Mouse (Mus musculus): Measurements from ENCODE around the gene Gp1bb. TPM values are rescaled to one million over a fixed set of nuclear protein-coding genes. Genes with fewer than 3 reads are reported as not detected.
A peak's percentile ranks its signal among the peaks of the same experiment; 100 is the strongest.

The Gp1bb gene
- polyA plus RNA-seq, 1 experiment from 2014 or later = 3.8 TPM

- DNase-seq = no peak
- Histone ChIP-seq H3K4me1 (ENCODE audit: insufficient read depth) (peaks cover 6% of the 10 kb centered on the region; the same call in 1 of the 2 replicates), H3K4me2 (no peak overlapping the region), H3K9me3 (ENCODE audit: low read depth, low read length) (no peaks in the 10 kb centered on the region), H3K4me3 (ENCODE audit: low read depth, low read length) (no peak overlapping the region), H3K27ac (ENCODE audit: low read depth) (no peak overlapping the region), H3K27me3 (ENCODE audit: insufficient read depth, low read length) (peaks cover 47% of the 10 kb centered on the region), H3K9ac (no peak overlapping the region), H3K36me3 (ENCODE audit: insufficient read depth) (peaks cover 12% of the 10 kb centered on the region; the same call in 1 of the 2 replicates)
- no peak for ATAC-seq (ENCODE audit: insufficient read depth)
- no peak for TF ChIP-seq CTCF (IDR thresholded peaks at IDR 0.05; ENCODE audit: low read depth)
- 59% methylated on average over 2 of the region's 2 CpGs for WGBS
Observed at GRCm38 (mm10) chr16:18618297-18618696, 3.9 kb downstream of the Gp1bb start.

- H3K4me1 ChIP-seq (ENCODE audit: insufficient read depth) = peaks cover 6% of the 10 kb centered on the region; the same call in 1 of the 2 replicates
- H3K4me3 ChIP-seq (ENCODE audit: low read depth, low read length) = no peak overlapping the region
- no peak overlapping the region for H3K9ac ChIP-seq
- peak overlapping the region; percentile 59 for H3K4me2 ChIP-seq
- peaks cover 4% of the 10 kb centered on the region; the same call in 1 of the 2 replicates for H3K36me3 ChIP-seq (ENCODE audit: insufficient read depth)
- under 1% methylated on average over 27 of the region's 27 CpGs for WGBS
- peak; percentile 97 for DNase-seq
- ATAC-seq (ENCODE audit: insufficient read depth) = peak; percentile 58
- H3K9me3 ChIP-seq (ENCODE audit: low read depth, low read length) = no peaks in the 10 kb centered on the region
- no peak overlapping the region for H3K27ac ChIP-seq (ENCODE audit: low read depth)
- peaks cover 39% of the 10 kb centered on the region for H3K27me3 ChIP-seq (ENCODE audit: insufficient read depth, low read length)
- TF ChIP-seq CTCF (IDR thresholded peaks at IDR 0.05; ENCODE audit: low read depth) = peak; percentile 97
Observed at GRCm38 (mm10) chr16:18617370-18618065, 4.7 kb downstream of the Gp1bb start.

- H3K36me3 ChIP-seq (ENCODE audit: insufficient read depth) = no peaks in the 10 kb centered on the region
- no peak overlapping the region for H3K9ac ChIP-seq
- 65% methylated on average over 3 of the region's 3 CpGs for WGBS
- peaks cover 19% of the 10 kb centered on the region for H3K4me1 ChIP-seq (ENCODE audit: insufficient read depth)
- no peak for ATAC-seq (ENCODE audit: insufficient read depth)
- H3K4me2 ChIP-seq = no peak overlapping the region
- TF ChIP-seq CTCF (IDR thresholded peaks at IDR 0.05; ENCODE audit: low read depth) = no peak
- H3K27me3 ChIP-seq (ENCODE audit: insufficient read depth, low read length) = 0 out of 2 replicates have a peak, but pooled peaks cover 7% of the 10 kb centered on the region
- no peak overlapping the region for H3K4me3 ChIP-seq (ENCODE audit: low read depth, low read length)
- H3K27ac ChIP-seq (ENCODE audit: low read depth) = no peak overlapping the region
- no peaks in the 10 kb centered on the region for H3K9me3 ChIP-seq (ENCODE audit: low read depth, low read length)
- DNase-seq = no peak
Observed at GRCm38 (mm10) chr16:18613301-18613700, 8.9 kb downstream of the Gp1bb start.

GRCm38 (mm10) chr16:18611752-18612151 is 10.5 kb downstream of the Gp1bb start:
- H3K4me3 ChIP-seq (ENCODE audit: low read depth, low read length) = no peak overlapping the region
- H3K4me2 ChIP-seq = no peak overlapping the region
- TF ChIP-seq CTCF (IDR thresholded peaks at IDR 0.05; ENCODE audit: low read depth) = no peak
- H3K4me1 ChIP-seq (ENCODE audit: insufficient read depth) = peaks cover 16% of the 10 kb centered on the region
- DNase-seq (peak; percentile 63), ATAC-seq (ENCODE audit: insufficient read depth) (peak; percentile 44; the same call in 1 of the 2 replicates)
- 0 out of 2 replicates have a peak, but pooled peaks cover 7% of the 10 kb centered on the region for H3K27me3 ChIP-seq (ENCODE audit: insufficient read depth, low read length)
- no peaks in the 10 kb centered on the region for H3K9me3 ChIP-seq (ENCODE audit: low read depth, low read length)
- no peak overlapping the region for H3K27ac ChIP-seq (ENCODE audit: low read depth)
- H3K9ac ChIP-seq = peak overlapping the region; percentile 17; the same call in 1 of the 2 replicates
- no peaks in the 10 kb centered on the region for H3K36me3 ChIP-seq (ENCODE audit: insufficient read depth)
- WGBS = 22% methylated on average over 13 of the region's 13 CpGs

- ATAC-seq (ENCODE audit: insufficient read depth) = peak; percentile 54; the same call in 1 of the 2 replicates
- H3K4me1 ChIP-seq (ENCODE audit: insufficient read depth) = peaks cover 19% of the 10 kb centered on the region
- H3K36me3 ChIP-seq (ENCODE audit: insufficient read depth) = no peaks in the 10 kb centered on the region
- H3K27me3 ChIP-seq (ENCODE audit: insufficient read depth, low read length) = 0 out of 2 replicates have a peak, but pooled peaks cover 7% of the 10 kb centered on the region
- peak; percentile 57 for DNase-seq
- peak overlapping the region; percentile 37; the same call in 1 of the 2 replicates for H3K27ac ChIP-seq (ENCODE audit: low read depth)
- H3K4me3 ChIP-seq (ENCODE audit: low read depth, low read length) = no peak overlapping the region
- WGBS = 44% methylated on average over 2 of the region's 2 CpGs
- no peak overlapping the region for H3K9ac ChIP-seq
- no peak for TF ChIP-seq CTCF (IDR thresholded peaks at IDR 0.05; ENCODE audit: low read depth)
- no peak overlapping the region for H3K4me2 ChIP-seq
- no peaks in the 10 kb centered on the region for H3K9me3 ChIP-seq (ENCODE audit: low read depth, low read length)
Observed at GRCm38 (mm10) chr16:18609099-18609498, 13.1 kb downstream of the Gp1bb start.

GRCm38 (mm10) chr16:18608226-18608625 is 14.0 kb downstream of the Gp1bb start:
- ATAC-seq (ENCODE audit: insufficient read depth) (0 out of 2 replicates have a peak, but pooled peaks have one; percentile 11), DNase-seq (peak; percentile 81)
- H3K9ac ChIP-seq = no peak overlapping the region
- 10% methylated on average over 11 of the region's 11 CpGs for WGBS
- H3K27ac ChIP-seq (ENCODE audit: low read depth) = no peak overlapping the region
- 0 out of 2 replicates have a peak, but pooled peaks cover 7% of the 10 kb centered on the region for H3K27me3 ChIP-seq (ENCODE audit: insufficient read depth, low read length)
- H3K4me3 ChIP-seq (ENCODE audit: low read depth, low read length) = no peak overlapping the region
- no peaks in the 10 kb centered on the region for H3K9me3 ChIP-seq (ENCODE audit: low read depth, low read length)
- no peak for TF ChIP-seq CTCF (IDR thresholded peaks at IDR 0.05; ENCODE audit: low read depth)
- no peaks in the 10 kb centered on the region for H3K36me3 ChIP-seq (ENCODE audit: insufficient read depth)
- H3K4me1 ChIP-seq (ENCODE audit: insufficient read depth) = peaks cover 22% of the 10 kb centered on the region
- H3K4me2 ChIP-seq = peak overlapping the region; percentile 44

- Histone ChIP-seq H3K36me3 (ENCODE audit: insufficient read depth) (no peaks in the 10 kb centered on the region), H3K4me2 (peak overlapping the region; percentile 20; the same call in 1 of the 2 replicates), H3K4me3 (ENCODE audit: low read depth, low read length) (no peak overlapping the region), H3K9ac (no peak overlapping the region), H3K9me3 (ENCODE audit: low read depth, low read length) (no peaks in the 10 kb centered on the region), H3K27ac (ENCODE audit: low read depth) (peak overlapping the region; percentile 42; the same call in 1 of the 2 replicates), H3K4me1 (ENCODE audit: insufficient read depth) (peaks cover 14% of the 10 kb centered on the region; the same call in 1 of the 2 replicates), H3K27me3 (ENCODE audit: insufficient read depth, low read length) (0 out of 2 replicates have a peak, but pooled peaks cover 4% of the 10 kb centered on the region)
- no peak for DNase-seq
- 71% methylated on average over 5 of the region's 5 CpGs for WGBS
- no peak for TF ChIP-seq CTCF (IDR thresholded peaks at IDR 0.05; ENCODE audit: low read depth)
- peak; percentile 58; the same call in 1 of the 2 replicates for ATAC-seq (ENCODE audit: insufficient read depth)
Observed at GRCm38 (mm10) chr16:18605705-18606104, 16.5 kb downstream of the Gp1bb start.
